Mouse (Mus musculus) embryonic facial prominence, embryonic 15.5 days (tissue): ENCODE measurements at regions not wholly inside any gene's neighbourhood (a gene's known extent, or its start where the extent isn't known, plus 50 kb on each side); places are given as distances from the start of the nearest gene placed in this dataset.

Experiments
- ATAC-seq: fragments of 200-750 bp; cut with Nextera tagmentation; 2 replicates; pipeline ENCODE4 v1.8.0; 2017; ENCODE audit warnings: low read depth, moderate TSS enrichment; ENCODE audit not compliant: insufficient number of reproducible peaks, low FRiP score, low TSS enrichment
- H3K27ac ChIP-seq: fragments of 300-500 bp; sonication (generic); replicated peaks from 2 replicates; pipeline ENCODE4 v1.5.1; 2015; ENCODE audit warnings: mild to moderate bottlenecking, inconsistent platforms
- H3K27me3 ChIP-seq: fragments of 300-500 bp; sonication (generic); 2 replicates; pipeline ENCODE4 v1.6.1; 2015; ENCODE audit warnings: inconsistent platforms
- H3K36me3 ChIP-seq: fragments of 300-500 bp; sonication (generic); 2 replicates; pipeline ENCODE4 v1.6.1; 2015; ENCODE audit warnings: mild to moderate bottlenecking, inconsistent platforms
- H3K4me1 ChIP-seq: fragments of 300-500 bp; sonication (generic); 2 replicates; pipeline ENCODE4 v1.6.1; 2015; ENCODE audit warnings: inconsistent platforms
- H3K4me2 ChIP-seq: fragments of 300-500 bp; sonication (generic); replicated peaks from 2 replicates; pipeline ENCODE4 v1.6.1; 2015; ENCODE audit warnings: mild to moderate bottlenecking, inconsistent platforms
- H3K4me3 ChIP-seq: fragments of 300-500 bp; sonication (generic); replicated peaks from 2 replicates; pipeline ENCODE4 v1.5.1; 2015; ENCODE audit warnings: mild to moderate bottlenecking, inconsistent platforms
- H3K9ac ChIP-seq: fragments of 300-500 bp; sonication (generic); 2 replicates; pipeline ENCODE4 v1.6.1; 2015; ENCODE audit warnings: inconsistent platforms
- H3K9me3 ChIP-seq: fragments of 300-500 bp; sonication (generic); replicated peaks from 2 replicates; pipeline ENCODE4 v1.6.1; 2016; ENCODE audit warnings: inconsistent platforms
- WGBS: fragments of 180-500 bp; shearing (Covaris S2); methylation state at CpG from one replicate; pipeline ENCODE4 v1.1.7; 2015; 5-methylcytosine and 5-hydroxymethylcytosine counted together

GRCm38 (mm10) chr10:122194139-122194538, 97.0 kb upstream of the Rxylt1 start:
- H3K9me3 ChIP-seq: no peaks in the 10 kb centered on the region
- no peak overlapping the region for H3K27ac ChIP-seq
- no peaks in the 10 kb centered on the region for H3K36me3 ChIP-seq

GRCm38 (mm10) chr10:122193343-122193742, 96.2 kb upstream of the Rxylt1 start:
- no peak overlapping the region for H3K4me3 ChIP-seq
- no peak overlapping the region for H3K27ac ChIP-seq
- H3K36me3 ChIP-seq: no peaks in the 10 kb centered on the region
- H3K27me3 ChIP-seq: no peaks in the 10 kb centered on the region
- H3K4me1 ChIP-seq: no peaks in the 10 kb centered on the region
- no peak for ATAC-seq
- H3K9ac ChIP-seq: no peak overlapping the region
- no peak overlapping the region for H3K4me2 ChIP-seq
- H3K9me3 ChIP-seq: no peaks in the 10 kb centered on the region
- 84% methylated on average over 5 of the region's 5 CpGs for WGBS

More at GRCm38 (mm10) chr10:122194139-122194538, 97.0 kb upstream of the Rxylt1 start:
- H3K4me1 ChIP-seq: no peaks in the 10 kb centered on the region
- no peak overlapping the region for H3K4me2 ChIP-seq
- WGBS: 84% methylated on average over 9 of the region's 9 CpGs
- no peak overlapping the region for H3K9ac ChIP-seq
- H3K4me3 ChIP-seq: no peak overlapping the region
- ATAC-seq: no peak
- no peaks in the 10 kb centered on the region for H3K27me3 ChIP-seq

- Histone ChIP-seq H3K9me3 (no peaks in the 10 kb centered on the region), H3K4me1 (no peaks in the 10 kb centered on the region), H3K9ac (no peak overlapping the region), H3K27ac (no peak overlapping the region), H3K27me3 (no peaks in the 10 kb centered on the region), H3K4me3 (no peak overlapping the region), H3K36me3 (no peaks in the 10 kb centered on the region), H3K4me2 (no peak overlapping the region)
- WGBS: 74% methylated on average over 9 of the region's 9 CpGs
- no peak for ATAC-seq
Measured at GRCm38 (mm10) chr10:122185152-122185745, 88.1 kb upstream of the Rxylt1 start.

- no peak overlapping the region for H3K4me3 ChIP-seq
- no peak for ATAC-seq
- H3K9ac ChIP-seq: no peak overlapping the region
- no peak overlapping the region for H3K27ac ChIP-seq
- no peak overlapping the region for H3K4me2 ChIP-seq
- WGBS: 26% methylated on average over 4 of the region's 4 CpGs
- no peaks in the 10 kb centered on the region for H3K9me3 ChIP-seq
- H3K4me1 ChIP-seq: no peaks in the 10 kb centered on the region
- H3K27me3 ChIP-seq: no peaks in the 10 kb centered on the region
- no peaks in the 10 kb centered on the region for H3K36me3 ChIP-seq
Measured at GRCm38 (mm10) chr10:122183025-122183424, 85.9 kb upstream of the Rxylt1 start.

GRCm38 (mm10) chr10:122149038-122149437, 51.9 kb upstream of the Rxylt1 start:
- Histone ChIP-seq H3K9ac (no peak overlapping the region), H3K27me3 (no peaks in the 10 kb centered on the region), H3K36me3 (no peaks in the 10 kb centered on the region), H3K4me1 (no peaks in the 10 kb centered on the region), H3K27ac (no peak overlapping the region), H3K4me3 (no peak overlapping the region), H3K9me3 (no peaks in the 10 kb centered on the region), H3K4me2 (no peak overlapping the region)
- no peak for ATAC-seq
- WGBS: 92% methylated on average over 12 of the region's 12 CpGs

GRCm38 (mm10) chr10:122148609-122149008, 51.4 kb upstream of the Rxylt1 start:
- no peak overlapping the region for H3K4me3 ChIP-seq
- no peak for ATAC-seq
- H3K27ac ChIP-seq: no peak overlapping the region
- H3K27me3 ChIP-seq: no peaks in the 10 kb centered on the region
- H3K9ac ChIP-seq: no peak overlapping the region
- H3K4me2 ChIP-seq: no peak overlapping the region
- H3K9me3 ChIP-seq: no peaks in the 10 kb centered on the region
- WGBS: 86% methylated on average over 4 of the region's 4 CpGs
- no peaks in the 10 kb centered on the region for H3K36me3 ChIP-seq
- no peaks in the 10 kb centered on the region for H3K4me1 ChIP-seq
